Mouse (Mus musculus): ENCODE data around the gene Hormad2. TPM values are rescaled to one million over a fixed set of nuclear protein-coding genes. Genes with fewer than 3 reads are reported as not detected.

The Hormad2 gene
- polyA plus RNA-seq, 1 experiment from 2014 or later, result 1.9 TPM

DNA sequence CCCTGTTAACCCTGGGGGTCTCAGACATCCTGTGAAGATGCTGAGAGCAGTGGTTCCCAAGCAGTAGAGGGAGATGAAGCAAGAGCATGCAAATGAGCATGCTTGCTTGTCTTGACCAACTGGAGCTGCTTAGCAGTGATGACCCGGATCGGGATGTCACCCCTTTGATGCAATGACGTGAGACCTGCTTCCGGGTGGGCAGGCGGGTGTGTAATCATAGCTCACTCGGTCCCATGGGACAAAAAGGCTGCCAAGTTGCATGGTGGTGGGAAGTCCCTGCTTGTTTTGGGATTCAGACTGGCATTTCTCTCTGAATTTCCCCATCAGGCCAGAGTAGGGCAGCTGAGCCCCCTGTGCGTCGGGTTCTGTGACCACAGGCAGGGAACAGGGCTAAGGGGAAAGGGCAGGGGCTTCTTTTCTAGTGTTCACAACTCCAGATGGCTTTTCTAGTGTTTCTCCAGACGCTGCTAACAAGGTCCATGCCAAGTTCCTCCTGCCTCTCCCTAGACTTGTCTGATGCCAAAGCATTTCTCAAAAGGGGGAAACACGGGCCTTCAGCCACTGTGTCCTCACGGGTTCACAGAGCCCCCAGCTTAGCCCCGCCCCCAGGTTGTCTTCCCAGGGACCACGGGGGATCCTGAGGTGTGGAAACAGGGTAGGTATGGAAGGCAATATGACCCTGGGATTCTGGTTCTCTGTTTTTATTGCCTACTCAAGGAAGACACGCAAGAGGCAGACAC, 141.0 kb downstream of the Hormad2 start:
- H3K27me3 ChIP-seq (replicated peaks; ENCODE audit: control insufficient read depth, insufficient read depth, low read length), result peaks cover 2% of the 10 kb centered on the region; the same call in 1 of the 2 replicates
- H3K9ac ChIP-seq (ENCODE audit: low read depth, low read length), result no peak overlapping the region
- no peak overlapping the region for H3K27ac ChIP-seq (ENCODE audit: low read depth, low read length)
- no peaks in the 10 kb centered on the region for H3K36me3 ChIP-seq (ENCODE audit: control insufficient read depth, insufficient read depth, low read length)
- 72% methylated on average over 14 of the region's 14 CpGs for WGBS
- ATAC-seq (replicated peaks; ENCODE audit: low FRiP score), result no peak
- no peaks in the 10 kb centered on the region for H3K9me3 ChIP-seq (ENCODE audit: control insufficient read depth, low read length)
- H3K4me2 ChIP-seq, result no peak overlapping the region
- DNase-seq (ENCODE audit: low spot score), result no peak
- H3K4me1 ChIP-seq (replicated peaks; ENCODE audit: control insufficient read depth, insufficient read depth, low read length), result peaks cover 10% of the 10 kb centered on the region
- H3K4me3 ChIP-seq (ENCODE audit: low read depth, low read length), result no peak overlapping the region

DNA sequence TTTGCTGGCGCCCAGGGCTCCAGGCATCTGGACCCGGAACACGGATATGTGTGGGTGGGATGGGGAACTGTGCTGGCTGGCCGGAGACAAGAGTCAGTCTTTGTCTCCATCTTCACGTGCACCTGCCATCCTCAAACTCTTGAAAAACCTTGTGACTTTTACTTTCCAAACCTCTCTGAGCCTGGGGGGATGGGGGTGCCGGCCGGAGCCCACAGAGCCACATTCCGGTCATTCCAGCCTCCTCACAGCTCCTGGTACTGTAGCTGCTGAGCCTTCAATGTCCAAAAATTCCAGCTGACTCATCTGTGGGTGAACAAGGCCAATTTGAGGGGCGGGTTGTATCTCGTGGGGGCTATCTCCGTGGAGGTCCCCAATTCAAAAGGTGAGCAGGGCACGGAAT, 141.7 kb downstream of the Hormad2 start:
- Histone ChIP-seq H3K9me3 (ENCODE audit: control insufficient read depth, low read length) (no peaks in the 10 kb centered on the region), H3K4me3 (ENCODE audit: low read depth, low read length) (no peak overlapping the region), H3K9ac (ENCODE audit: low read depth, low read length) (no peak overlapping the region), H3K36me3 (ENCODE audit: control insufficient read depth, insufficient read depth, low read length) (no peaks in the 10 kb centered on the region), H3K4me1 (replicated peaks; ENCODE audit: control insufficient read depth, insufficient read depth, low read length) (peaks cover 12% of the 10 kb centered on the region), H3K4me2 (no peak overlapping the region), H3K27me3 (replicated peaks; ENCODE audit: control insufficient read depth, insufficient read depth, low read length) (peaks cover 5% of the 10 kb centered on the region; the same call in 1 of the 2 replicates), H3K27ac (ENCODE audit: low read depth, low read length) (no peak overlapping the region)
- 45% methylated on average over 12 of the region's 12 CpGs for WGBS
- ATAC-seq (replicated peaks; ENCODE audit: low FRiP score) (no peak), DNase-seq (ENCODE audit: low spot score) (no peak)

DNA sequence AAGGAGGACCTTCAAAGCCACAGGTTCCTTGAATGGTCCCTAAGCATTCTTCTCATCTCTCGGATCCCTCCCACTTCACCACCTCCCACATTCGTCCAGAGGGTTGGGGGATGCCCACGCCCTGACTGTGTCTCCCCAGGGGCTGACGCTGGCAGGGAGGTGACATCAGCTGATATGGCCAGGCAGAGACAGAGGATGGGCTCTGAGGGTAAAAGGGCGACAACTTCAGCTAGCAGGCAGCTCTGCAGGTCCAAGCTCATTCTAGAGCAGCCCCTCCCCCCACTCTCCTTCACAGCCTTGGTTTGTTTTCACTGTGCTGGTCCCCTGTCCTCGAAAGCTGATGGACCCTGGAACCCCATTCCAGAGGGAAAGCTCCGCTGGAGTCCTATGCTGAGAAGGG, 142.3 kb downstream of the Hormad2 start:
- no peak overlapping the region for H3K4me3 ChIP-seq (ENCODE audit: low read depth, low read length)
- H3K9me3 ChIP-seq (ENCODE audit: control insufficient read depth, low read length), result no peaks in the 10 kb centered on the region
- H3K4me2 ChIP-seq, result no peak overlapping the region
- peaks cover 9% of the 10 kb centered on the region; the same call in 1 of the 2 replicates for H3K27me3 ChIP-seq (replicated peaks; ENCODE audit: control insufficient read depth, insufficient read depth, low read length)
- 29% methylated on average over 7 of the region's 7 CpGs for WGBS
- H3K9ac ChIP-seq (ENCODE audit: low read depth, low read length), result no peak overlapping the region
- no peak for DNase-seq (ENCODE audit: low spot score)
- no peaks in the 10 kb centered on the region for H3K36me3 ChIP-seq (ENCODE audit: control insufficient read depth, insufficient read depth, low read length)
- H3K4me1 ChIP-seq (replicated peaks; ENCODE audit: control insufficient read depth, insufficient read depth, low read length), result peaks cover 12% of the 10 kb centered on the region
- no peak for ATAC-seq (replicated peaks; ENCODE audit: low FRiP score)
- no peak overlapping the region for H3K27ac ChIP-seq (ENCODE audit: low read depth, low read length)

DNA sequence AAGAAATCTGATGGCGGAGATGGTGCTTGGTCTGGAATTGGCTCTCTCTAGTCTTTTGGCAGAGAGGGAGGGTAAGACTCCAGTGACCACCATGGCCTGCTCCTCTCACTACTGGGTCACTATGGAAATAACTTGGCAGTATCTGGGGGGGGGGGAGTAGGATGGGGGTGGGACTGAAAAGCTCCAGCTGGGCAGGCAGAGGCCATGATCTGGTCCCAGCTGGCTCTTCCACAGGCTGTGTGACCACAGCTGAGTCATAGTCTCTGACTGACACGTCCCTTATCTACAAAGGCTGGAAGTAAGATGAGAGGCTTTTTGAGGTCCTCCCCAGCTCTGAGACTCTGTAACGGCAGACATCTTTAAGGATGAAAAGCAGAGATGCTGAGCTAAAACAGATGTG, 143.2 kb downstream of the Hormad2 start:
- H3K27ac ChIP-seq (ENCODE audit: low read depth, low read length), result no peak overlapping the region
- H3K9me3 ChIP-seq (ENCODE audit: control insufficient read depth, low read length), result no peaks in the 10 kb centered on the region
- no peak overlapping the region for H3K4me2 ChIP-seq
- peak; percentile 39; the same call in 1 of the 2 replicates for ATAC-seq (replicated peaks; ENCODE audit: low FRiP score)
- H3K27me3 ChIP-seq (replicated peaks; ENCODE audit: control insufficient read depth, insufficient read depth, low read length), result peaks cover 11% of the 10 kb centered on the region; the same call in 1 of the 2 replicates
- no peak overlapping the region for H3K9ac ChIP-seq (ENCODE audit: low read depth, low read length)
- peaks cover 19% of the 10 kb centered on the region for H3K4me1 ChIP-seq (replicated peaks; ENCODE audit: control insufficient read depth, insufficient read depth, low read length)
- 42% methylated on average over 3 of the region's 3 CpGs for WGBS
- no peaks in the 10 kb centered on the region for H3K36me3 ChIP-seq (ENCODE audit: control insufficient read depth, insufficient read depth, low read length)
- H3K4me3 ChIP-seq (ENCODE audit: low read depth, low read length), result no peak overlapping the region
- no peak for DNase-seq (ENCODE audit: low spot score)

DNA sequence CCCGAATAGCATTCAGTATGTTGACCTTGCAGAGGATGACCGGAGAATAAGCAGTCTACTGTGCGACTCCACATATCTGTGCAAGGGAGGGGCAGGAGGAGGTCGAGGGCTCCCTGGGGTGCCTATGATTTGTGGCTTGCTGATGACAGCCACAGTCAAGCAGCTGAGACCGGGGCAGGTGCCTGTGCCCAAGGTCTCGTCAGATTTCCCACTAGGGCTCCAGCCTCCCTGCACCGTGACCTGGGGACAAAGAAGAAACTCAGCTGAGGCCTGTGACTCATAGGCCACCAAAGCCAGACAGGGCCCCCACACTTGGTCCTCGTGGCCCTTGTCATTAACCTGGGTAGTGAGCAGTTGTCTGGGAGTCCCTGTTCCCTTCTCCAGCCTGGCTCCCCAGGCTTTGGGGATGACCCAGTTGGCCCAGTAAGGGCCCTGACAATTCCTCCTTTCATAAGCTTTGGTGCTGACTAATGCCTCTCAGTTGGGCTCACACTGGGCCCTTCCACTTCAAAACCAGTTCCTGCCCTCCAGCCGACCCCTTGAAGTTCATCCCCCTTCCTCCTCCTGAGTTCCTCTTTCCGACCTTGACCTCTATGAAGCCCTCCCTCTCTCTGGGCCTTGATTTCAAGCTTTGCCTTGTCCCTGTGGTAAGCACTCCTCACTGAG, 144.2 kb downstream of the Hormad2 start:
- Histone ChIP-seq H3K4me3 (ENCODE audit: low read depth, low read length) (no peak overlapping the region), H3K9me3 (ENCODE audit: control insufficient read depth, low read length) (no peaks in the 10 kb centered on the region), H3K9ac (ENCODE audit: low read depth, low read length) (no peak overlapping the region), H3K4me2 (no peak overlapping the region), H3K4me1 (replicated peaks; ENCODE audit: control insufficient read depth, insufficient read depth, low read length) (peaks cover 29% of the 10 kb centered on the region), H3K36me3 (ENCODE audit: control insufficient read depth, insufficient read depth, low read length) (no peaks in the 10 kb centered on the region), H3K27ac (ENCODE audit: low read depth, low read length) (no peak overlapping the region), H3K27me3 (replicated peaks; ENCODE audit: control insufficient read depth, insufficient read depth, low read length) (peaks cover 11% of the 10 kb centered on the region; the same call in 1 of the 2 replicates)
- ATAC-seq (replicated peaks; ENCODE audit: low FRiP score) (no peak), DNase-seq (ENCODE audit: low spot score) (no peak)
- 63% methylated on average over 10 of the region's 10 CpGs for WGBS

Other genes with a start within 250 kb of the Hormad2 start
- 2.0 and 2.4 TPM in 2 replicates for gene Castor1, start 222.9 kb downstream of the Hormad2 start, polyA plus RNA-seq (2014; fragmentation: Nextera tagmentation; extraction: Ambion mirVana)
- 0.32 and 0.33 TPM in 2 replicates for gene Osm, start 204.7 kb downstream of the Hormad2 start, polyA plus RNA-seq (2014; fragmentation: Nextera tagmentation; extraction: Ambion mirVana)
- 0.06 TPM in 1 of 2 replicates, not detected in the other for gene Lif, start 183.5 kb downstream of the Hormad2 start, polyA plus RNA-seq (2014; fragmentation: Nextera tagmentation; extraction: Ambion mirVana)
- gene Mtmr3, start 153.8 kb upstream of the Hormad2 start, polyA plus RNA-seq (2014; fragmentation: Nextera tagmentation; extraction: Ambion mirVana), result 25.6 and 30.7 TPM in 2 replicates
- gene Gm11032, start 179.0 kb upstream of the Hormad2 start, polyA plus RNA-seq (2014; fragmentation: Nextera tagmentation; extraction: Ambion mirVana), result not detected in 2 replicates
- 41.4 and 43.0 TPM in 2 replicates for gene Ascc2, start 196.6 kb upstream of the Hormad2 start, polyA plus RNA-seq (2014; fragmentation: Nextera tagmentation; extraction: Ambion mirVana)